Mouse (Mus musculus): ENCODE measurements around the gene Bicd2.
"Not testable (repeated sequence)": the region's sequence is repeated elsewhere in the genome, so short reads cannot be mapped to it uniquely, and the experiment has no call there.

GRCm38 (mm10) chr13:49370916-49371315 is 29.5 kb downstream of the Bicd2 start:
- not testable (repeated sequence) for TF ChIP-seq CTCF (IDR thresholded peaks at IDR 0.05; ENCODE audit: borderline replicate concordance, control insufficient read depth, extremely low read depth, insufficient read depth, low read length, poor library complexity); POLR2A (IDR thresholded peaks at IDR 0.05; ENCODE audit: control insufficient read depth, extremely low read depth, insufficient read depth, low read length, poor library complexity)
